Mouse (Mus musculus): ENCODE measurements around the gene Dnajc4. TPM values are rescaled to one million over a fixed set of nuclear protein-coding genes. Genes with fewer than 3 reads are reported as not detected.
"Not testable (repeated sequence)": the region's sequence is repeated elsewhere in the genome, so short reads cannot be mapped to it uniquely, and the experiment has no call there.

Dnajc4 gene
- polyA plus RNA-seq, 1 experiment from 2014 or later: 24.0 TPM

- not testable (repeated sequence) for H3K4me3 ChIP-seq; H3K36me3 ChIP-seq; H3K9me3 ChIP-seq (replicated peaks); H3K27ac ChIP-seq; ATAC-seq (ENCODE audit: low FRiP score); H3K4me2 ChIP-seq (replicated peaks); H3K9ac ChIP-seq; H3K27me3 ChIP-seq
- 89% methylated on average over 6 of the region's 6 CpGs for WGBS
- peaks cover 50% of the 10 kb centered on the region for H3K4me1 ChIP-seq
Measured at GRCm38 (mm10) chr19:6991166-6991565, 1.2 kb downstream of the Dnajc4 start.

- no peaks in the 10 kb centered on the region for H3K9me3 ChIP-seq (replicated peaks)
- no peak overlapping the region for H3K4me2 ChIP-seq (replicated peaks)
- no peak overlapping the region for H3K4me3 ChIP-seq
- no peaks in the 10 kb centered on the region for H3K36me3 ChIP-seq
- ATAC-seq (ENCODE audit: low FRiP score): no peak
- H3K9ac ChIP-seq: no peak overlapping the region
- peaks cover 51% of the 10 kb centered on the region for H3K4me1 ChIP-seq
- H3K27me3 ChIP-seq: no peaks in the 10 kb centered on the region
- no peak overlapping the region for H3K27ac ChIP-seq
- 93% methylated on average over 6 of the region's 6 CpGs for WGBS
Measured at GRCm38 (mm10) chr19:6990712-6991111, 1.7 kb downstream of the Dnajc4 start.

- ATAC-seq (ENCODE audit: low FRiP score): no peak
- H3K27ac ChIP-seq: no peak overlapping the region
- no peaks in the 10 kb centered on the region for H3K9me3 ChIP-seq (replicated peaks)
- H3K9ac ChIP-seq: no peak overlapping the region
- H3K4me3 ChIP-seq: no peak overlapping the region
- 83% methylated on average over 8 of the region's 8 CpGs for WGBS
- peaks cover 37% of the 10 kb centered on the region for H3K4me1 ChIP-seq
- peaks cover 5% of the 10 kb centered on the region; the same call in 1 of the 2 replicates for H3K36me3 ChIP-seq
- H3K4me2 ChIP-seq (replicated peaks): no peak overlapping the region
- H3K27me3 ChIP-seq: no peaks in the 10 kb centered on the region
Measured at GRCm38 (mm10) chr19:6989251-6989650, 3.1 kb downstream of the Dnajc4 start.

GRCm38 (mm10) chr19:6987904-6988285, 4.5 kb downstream of the Dnajc4 start:
- peak overlapping the region; percentile 98 for H3K9ac ChIP-seq
- H3K36me3 ChIP-seq: peaks cover 7% of the 10 kb centered on the region; the same call in 1 of the 2 replicates
- H3K27ac ChIP-seq: peak overlapping the region; percentile 76
- H3K9me3 ChIP-seq (replicated peaks): no peaks in the 10 kb centered on the region
- peak overlapping the region; percentile 94 for H3K4me2 ChIP-seq (replicated peaks)
- peak overlapping the region; percentile 88 for H3K4me3 ChIP-seq
- no peaks in the 10 kb centered on the region for H3K27me3 ChIP-seq
- peaks cover 29% of the 10 kb centered on the region for H3K4me1 ChIP-seq
- WGBS: 9% methylated on average over 8 of the region's 8 CpGs
- ATAC-seq (ENCODE audit: low FRiP score): no peak

GRCm38 (mm10) chr19:6987061-6987903, 5.1 kb downstream of the Dnajc4 start, which contains the start of gene Vegfb:
TSS of gene Vegfb (minus strand) at chr19:6987651.
- Histone ChIP-seq H3K27ac (peak within 1 kb of the TSS; percentile 76), H3K36me3 (peaks cover 13% of the 10 kb centered on the region), H3K4me1 (peaks cover 28% of the 10 kb centered on the region), H3K9me3 (replicated peaks) (no peaks in the 10 kb centered on the region), H3K4me2 (replicated peaks) (peak within 1 kb of the TSS; percentile 94), H3K4me3 (peak within 1 kb of the TSS; percentile 88), H3K27me3 (no peaks in the 10 kb centered on the region), H3K9ac (peak within 1 kb of the TSS; percentile 98)
- peak; percentile 60 for ATAC-seq (ENCODE audit: low FRiP score)
- under 1% methylated on average over 62 of the region's 85 CpGs for WGBS

GRCm38 (mm10) chr19:6985951-6986708, 6.2 kb downstream of the Dnajc4 start:
- ATAC-seq (ENCODE audit: low FRiP score): no peak; the same call in 1 of the 2 replicates
- Histone ChIP-seq H3K4me1 (peaks cover 23% of the 10 kb centered on the region), H3K27me3 (no peaks in the 10 kb centered on the region), H3K4me3 (peak overlapping the region; percentile 88), H3K4me2 (replicated peaks) (peak overlapping the region; percentile 94), H3K9me3 (replicated peaks) (no peaks in the 10 kb centered on the region), H3K36me3 (peaks cover 14% of the 10 kb centered on the region), H3K9ac (peak overlapping the region; percentile 35; the same call in 1 of the 2 replicates), H3K27ac (no peak overlapping the region)
- 84% methylated on average over 10 of the region's 10 CpGs for WGBS

GRCm38 (mm10) chr19:6985300-6985699, 7.1 kb downstream of the Dnajc4 start:
- ATAC-seq (ENCODE audit: low FRiP score): no peak
- H3K4me1 ChIP-seq: peaks cover 28% of the 10 kb centered on the region
- H3K4me3 ChIP-seq: no peak overlapping the region
- H3K27me3 ChIP-seq: no peaks in the 10 kb centered on the region
- no peak overlapping the region for H3K4me2 ChIP-seq (replicated peaks)
- peaks cover 14% of the 10 kb centered on the region for H3K36me3 ChIP-seq
- no peak overlapping the region for H3K27ac ChIP-seq
- H3K9ac ChIP-seq: no peak overlapping the region
- no peaks in the 10 kb centered on the region for H3K9me3 ChIP-seq (replicated peaks)
- WGBS: 85% methylated on average over 19 of the region's 19 CpGs

- Histone ChIP-seq H3K27ac (no peak overlapping the region), H3K4me1 (peaks cover 40% of the 10 kb centered on the region), H3K9ac (no peak overlapping the region), H3K27me3 (no peaks in the 10 kb centered on the region), H3K4me3 (no peak overlapping the region), H3K36me3 (peaks cover 16% of the 10 kb centered on the region), H3K4me2 (replicated peaks) (no peak overlapping the region), H3K9me3 (replicated peaks) (no peaks in the 10 kb centered on the region)
- 35% methylated on average over 5 of the region's 5 CpGs for WGBS
- no peak for ATAC-seq (ENCODE audit: low FRiP score)
Measured at GRCm38 (mm10) chr19:6983621-6984020, 8.8 kb downstream of the Dnajc4 start.

- ATAC-seq (ENCODE audit: low FRiP score): no peak
Measured at GRCm38 (mm10) chr19:6981465-6981864, 10.9 kb downstream of the Dnajc4 start.

GRCm38 (mm10) chr19:6980381-6981093, 11.8 kb downstream of the Dnajc4 start, which contains the start of gene Fkbp2:
TSS of gene Fkbp2 (minus strand) at chr19:6980501.
- peaks cover 31% of the 10 kb centered on the region for H3K36me3 ChIP-seq
- H3K9ac ChIP-seq: peak within 1 kb of the TSS; percentile 68
- peak within 1 kb of the TSS; percentile 94 for H3K27ac ChIP-seq
- H3K9me3 ChIP-seq (replicated peaks): no peaks in the 10 kb centered on the region
- H3K4me1 ChIP-seq: peaks cover 44% of the 10 kb centered on the region
- ATAC-seq (ENCODE audit: low FRiP score): peak; percentile 88
- peak within 1 kb of the TSS; percentile 96 for H3K4me2 ChIP-seq (replicated peaks)
- 2% methylated on average over 38 of the region's 38 CpGs for WGBS
- peak within 1 kb of the TSS; percentile 56 for H3K4me3 ChIP-seq
- H3K27me3 ChIP-seq: no peaks in the 10 kb centered on the region

More at GRCm38 (mm10) chr19:6981465-6981864, 10.9 kb downstream of the Dnajc4 start:
- Histone ChIP-seq H3K27ac (no peak overlapping the region), H3K4me3 (no peak overlapping the region), H3K9ac (no peak overlapping the region), H3K9me3 (replicated peaks) (no peaks in the 10 kb centered on the region), H3K36me3 (peaks cover 31% of the 10 kb centered on the region), H3K27me3 (no peaks in the 10 kb centered on the region), H3K4me2 (replicated peaks) (no peak overlapping the region), H3K4me1 (peaks cover 43% of the 10 kb centered on the region)
- WGBS: 94% methylated on average over 4 of the region's 4 CpGs

GRCm38 (mm10) chr19:6979486-6980380, 12.6 kb downstream of the Dnajc4 start:
- H3K9ac ChIP-seq: peak overlapping the region; percentile 68
- no peaks in the 10 kb centered on the region for H3K9me3 ChIP-seq (replicated peaks)
- peak overlapping the region; percentile 96 for H3K4me2 ChIP-seq (replicated peaks)
- ATAC-seq (ENCODE audit: low FRiP score): peak; percentile 88
- H3K4me1 ChIP-seq: peaks cover 44% of the 10 kb centered on the region
- peaks cover 26% of the 10 kb centered on the region for H3K36me3 ChIP-seq
- H3K4me3 ChIP-seq: peak overlapping the region; percentile 56
- H3K27me3 ChIP-seq: no peaks in the 10 kb centered on the region
- under 1% methylated on average over 59 of the region's 59 CpGs for WGBS
- peak overlapping the region; percentile 94 for H3K27ac ChIP-seq
